Mouse (Mus musculus) limb, embryonic 10.5 days (tissue): ENCODE measurements around the gene Mettl9. TPM values are rescaled to one million over a fixed set of nuclear protein-coding genes. Genes with fewer than 3 reads are reported as not detected.

Experiments
- DNase-seq: peaks from one replicate; pipeline ENCODE4 v3.0.0-alpha.2; 2017; ENCODE audit warnings: low spot score
- H3K27ac ChIP-seq: fragments of 300-500 bp; sonication (generic); 2 replicates; pipeline ENCODE4 v1.5.1; 2016; ENCODE audit warnings: mild to moderate bottlenecking
- H3K27me3 ChIP-seq: fragments of 300-500 bp; sonication (generic); 2 replicates; pipeline ENCODE4 v1.6.1; 2016; ENCODE audit warnings: low read depth, mild to moderate bottlenecking; ENCODE audit not compliant: poor library complexity, severe bottlenecking
- H3K36me3 ChIP-seq: fragments of 300-500 bp; sonication (generic); 2 replicates; pipeline ENCODE4 v1.6.1; 2016; ENCODE audit warnings: mild to moderate bottlenecking, moderate library complexity
- H3K4me1 ChIP-seq: fragments of 300-500 bp; sonication (generic); 2 replicates; pipeline ENCODE4 v1.6.1; 2016
- H3K4me3 ChIP-seq: fragments of 300-500 bp; sonication (generic); 2 replicates; pipeline ENCODE4 v1.5.1; 2016; ENCODE audit warnings: mild to moderate bottlenecking, moderate library complexity
- H3K9me3 ChIP-seq: fragments of 300-500 bp; sonication (generic); replicated peaks from 2 replicates; pipeline ENCODE4 v1.6.1; 2016; ENCODE audit warnings: mild to moderate bottlenecking
- WGBS: fragments of 180-500 bp; shearing (Covaris S2); methylation state at CpG from one replicate; pipeline ENCODE4 v1.1.7; 2016; 5-methylcytosine and 5-hydroxymethylcytosine counted together
- polyA plus RNA-seq: library from polyadenylated mRNA; unstranded; fragments of >200 nt; fragmentation: Nextera tagmentation; extraction: Ambion mirVana; gene quantifications from 2 replicates; pipeline ENCODE4 v1.2.1, GENCODE M21; 2016

Gene Mettl9
- polyA plus RNA-seq, 1 experiment from 2014 or later = 223 TPM

- Histone ChIP-seq H3K4me3 (no peak overlapping the region), H3K27me3 (no peaks in the 10 kb centered on the region), H3K36me3 (peaks cover 2% of the 10 kb centered on the region; the same call in 1 of the 2 replicates), H3K4me1 (peaks cover 30% of the 10 kb centered on the region), H3K27ac (no peak overlapping the region), H3K9me3 (no peaks in the 10 kb centered on the region)
- DNase-seq = no peak
- WGBS = 50% methylated on average over 4 of the region's 4 CpGs
These were observed 51.3 kb downstream of the Mettl9 start for GRCm38 (mm10) chr7:121085500-121085899.

GRCm38 (mm10) chr7:121088745-121089144 is 54.5 kb downstream of the Mettl9 start:
- H3K4me3 ChIP-seq = no peak overlapping the region
- H3K4me1 ChIP-seq = peaks cover 13% of the 10 kb centered on the region
- H3K36me3 ChIP-seq = no peaks in the 10 kb centered on the region
- WGBS = 79% methylated on average over 5 of the region's 5 CpGs
- no peaks in the 10 kb centered on the region for H3K9me3 ChIP-seq
- no peak overlapping the region for H3K27ac ChIP-seq
- no peak for DNase-seq
- H3K27me3 ChIP-seq = no peaks in the 10 kb centered on the region

- H3K36me3 ChIP-seq = no peaks in the 10 kb centered on the region
- no peaks in the 10 kb centered on the region for H3K9me3 ChIP-seq
- no peak for DNase-seq
- no peak overlapping the region for H3K27ac ChIP-seq
- H3K4me1 ChIP-seq = 0 out of 2 replicates have a peak, but pooled peaks cover 4% of the 10 kb centered on the region
- H3K27me3 ChIP-seq = no peaks in the 10 kb centered on the region
- no peak overlapping the region for H3K4me3 ChIP-seq
- WGBS = 93% methylated on average over 7 of the region's 7 CpGs
These were observed 56.5 kb downstream of the Mettl9 start for GRCm38 (mm10) chr7:121090748-121091147.

- no peak for DNase-seq
- no peaks in the 10 kb centered on the region for H3K36me3 ChIP-seq
- no peaks in the 10 kb centered on the region for H3K9me3 ChIP-seq
- WGBS = 66% methylated on average over 4 of the region's 4 CpGs
- H3K4me3 ChIP-seq = no peak overlapping the region
- peaks cover 3% of the 10 kb centered on the region; the same call in 1 of the 2 replicates for H3K4me1 ChIP-seq
- H3K27ac ChIP-seq = no peak overlapping the region
- H3K27me3 ChIP-seq = no peaks in the 10 kb centered on the region
These were observed 58.8 kb downstream of the Mettl9 start for GRCm38 (mm10) chr7:121093026-121093425.

- Histone ChIP-seq H3K4me3 (no peak overlapping the region), H3K9me3 (no peaks in the 10 kb centered on the region), H3K27me3 (no peaks in the 10 kb centered on the region), H3K4me1 (peaks cover 3% of the 10 kb centered on the region; the same call in 1 of the 2 replicates), H3K27ac (no peak overlapping the region), H3K36me3 (no peaks in the 10 kb centered on the region)
- WGBS = 61% methylated on average over 10 of the region's 10 CpGs
- DNase-seq = no peak
These were observed 64.6 kb downstream of the Mettl9 start for GRCm38 (mm10) chr7:121098614-121099389.

- WGBS = 66% methylated on average over 3 of the region's 3 CpGs
- Histone ChIP-seq H3K4me3 (no peak overlapping the region), H3K36me3 (no peaks in the 10 kb centered on the region), H3K27ac (no peak overlapping the region), H3K9me3 (no peaks in the 10 kb centered on the region), H3K4me1 (no peaks in the 10 kb centered on the region), H3K27me3 (no peaks in the 10 kb centered on the region)
- no peak for DNase-seq
These were observed 73.6 kb downstream of the Mettl9 start for GRCm38 (mm10) chr7:121107851-121108250.

GRCm38 (mm10) chr7:121111321-121111720 is 77.1 kb downstream of the Mettl9 start:
- 60% methylated on average over 3 of the region's 3 CpGs for WGBS
- no peaks in the 10 kb centered on the region for H3K4me1 ChIP-seq
- DNase-seq = no peak
- no peaks in the 10 kb centered on the region for H3K9me3 ChIP-seq
- H3K4me3 ChIP-seq = no peak overlapping the region
- no peaks in the 10 kb centered on the region for H3K27me3 ChIP-seq
- H3K27ac ChIP-seq = no peak overlapping the region
- H3K36me3 ChIP-seq = no peaks in the 10 kb centered on the region

- 66% methylated on average over 3 of the region's 3 CpGs for WGBS
- Histone ChIP-seq H3K4me3 (no peak overlapping the region), H3K27ac (no peak overlapping the region), H3K4me1 (no peaks in the 10 kb centered on the region), H3K27me3 (no peaks in the 10 kb centered on the region), H3K36me3 (no peaks in the 10 kb centered on the region), H3K9me3 (no peaks in the 10 kb centered on the region)
- DNase-seq = no peak
These were observed 77.5 kb downstream of the Mettl9 start for GRCm38 (mm10) chr7:121111762-121112161.

GRCm38 (mm10) chr7:121120143-121120818 is 86.0 kb downstream of the Mettl9 start:
- H3K27ac ChIP-seq = no peak overlapping the region
- no peaks in the 10 kb centered on the region; the same call in 1 of the 2 replicates for H3K4me1 ChIP-seq
- no peaks in the 10 kb centered on the region for H3K9me3 ChIP-seq
- no peak overlapping the region for H3K4me3 ChIP-seq
- WGBS = 15% methylated on average over 10 of the region's 10 CpGs
- no peaks in the 10 kb centered on the region for H3K27me3 ChIP-seq
- H3K36me3 ChIP-seq = no peaks in the 10 kb centered on the region
- peak; percentile 84 for DNase-seq

Other genes with a start within 250 kb of the Mettl9 start
- gene Gm5737, start 222.1 kb upstream of the Mettl9 start, polyA plus RNA-seq = not detected in 2 replicates
- 21.3 and 23.5 TPM in 2 replicates for gene Eef2k, start 191.6 kb upstream of the Mettl9 start, polyA plus RNA-seq
- gene Polr3e, start 116.7 kb upstream of the Mettl9 start, polyA plus RNA-seq = 46.1 and 50.7 TPM in 2 replicates
- 11.5 and 12.8 TPM in 2 replicates for gene Cdr2, start 52.1 kb upstream of the Mettl9 start, polyA plus RNA-seq
- 0.13 and 0.20 TPM in 2 replicates for gene Mfsd13b, start 51.9 kb upstream of the Mettl9 start, polyA plus RNA-seq
- 0.65 and 1.1 TPM in 2 replicates for gene Igsf6, start 40.1 kb downstream of the Mettl9 start, polyA plus RNA-seq
- gene Otoa, start 47.2 kb downstream of the Mettl9 start, polyA plus RNA-seq = not detected in 2 replicates